18 mouse cellular contexts compared by ENCODE assay signal in genomic region chr15:24556806-24557205, GRCm38 (mm10).
"Had no signal": no experiment of that assay in that cellular context is flagged by ENCODE, and none has a peak within 500 bp of the region (broad histone marks: within the 10 kb centered on the region; RNA-seq: fewer than 3 reads in every experiment).

No protein-coding gene starts in this region.

- H3K27ac ChIP-seq: lung, embryonic 15.5 days; macrophage; midbrain, embryonic 13.5 days; midbrain, embryonic 15.5 days; neural tube, embryonic 12.5 days; stomach, embryonic 15.5 days; stomach, postnatal 0 days had no signal

- H3K36me3 ChIP-seq: lung, embryonic 15.5 days; midbrain, embryonic 13.5 days; midbrain, embryonic 15.5 days; neural tube, embryonic 12.5 days; stomach, embryonic 15.5 days had no signal

- H3K9ac ChIP-seq: liver, postnatal 0 days; lung, embryonic 15.5 days; midbrain, embryonic 13.5 days; midbrain, embryonic 15.5 days; neural tube, embryonic 12.5 days; stomach, embryonic 15.5 days had no signal

- H3K9me3 ChIP-seq: lung, embryonic 15.5 days; megakaryocyte, embryonic 14.5 days; midbrain, embryonic 13.5 days; midbrain, embryonic 15.5 days; neural tube, embryonic 12.5 days; stomach, embryonic 15.5 days had no signal

- ATAC-seq: liver, postnatal 0 days; lung, postnatal 0 days; midbrain, embryonic 13.5 days; midbrain, embryonic 15.5 days had no signal

- H3K4me3 ChIP-seq: lung, embryonic 15.5 days; megakaryocyte, embryonic 14.5 days; midbrain, embryonic 13.5 days; midbrain, embryonic 15.5 days; neural tube, embryonic 12.5 days; stomach, embryonic 15.5 days had no signal

- H3K4me1 ChIP-seq: lung, embryonic 15.5 days; megakaryocyte, embryonic 14.5 days; midbrain, embryonic 13.5 days; midbrain, embryonic 15.5 days; neural tube, embryonic 12.5 days; stomach, embryonic 15.5 days had no signal

- H3K4me2 ChIP-seq: lung, embryonic 15.5 days; midbrain, embryonic 11.5 days; midbrain, embryonic 13.5 days; midbrain, embryonic 15.5 days; neural tube, embryonic 12.5 days; stomach, embryonic 15.5 days had no signal

- H3K27me3 ChIP-seq: lung, embryonic 15.5 days; megakaryocyte, embryonic 14.5 days; midbrain, embryonic 13.5 days; midbrain, embryonic 15.5 days; neural tube, embryonic 12.5 days; stomach, embryonic 15.5 days had no signal

- DNase-seq: liver, postnatal 0 days; lung, adult 2 months; lung, postnatal 14 days; lung, postnatal 36 days; right cerebral cortex, postnatal 14 days; thymus, adult 2 months; thymus, postnatal 25 days; thymus, postnatal 4 days had no signal
